Mouse (Mus musculus) liver, embryonic 11.5 days (tissue): Measurements from ENCODE around the gene Ggact. TPM values are rescaled to one million over a fixed set of nuclear protein-coding genes. Genes with fewer than 3 reads are reported as not detected.

Source experiments
- ATAC-seq: fragments of 200-750 bp; cut with Nextera tagmentation; replicated peaks from 2 replicates; pipeline ENCODE4 v1.8.0; 2017; ENCODE audit warnings: moderate number of reproducible peaks, mild to moderate bottlenecking, moderate TSS enrichment, moderate library complexity; ENCODE audit not compliant: low FRiP score
- DNase-seq: peaks from one replicate; pipeline ENCODE4 v3.0.0-alpha.2; 2017; ENCODE audit warnings: low spot score
- H3K27ac ChIP-seq: fragments of 300-500 bp; sonication (generic); 2 replicates; pipeline ENCODE4 v1.5.1; 2014; ENCODE audit warnings: mild to moderate bottlenecking, low read depth, low read length, control low read depth
- H3K27me3 ChIP-seq: fragments of 300-500 bp; sonication (generic); replicated peaks from 2 replicates; pipeline ENCODE4 v1.6.1; 2014; ENCODE audit warnings: low read length, mixed read lengths; ENCODE audit not compliant: control insufficient read depth, insufficient read depth
- H3K36me3 ChIP-seq: fragments of 300-500 bp; sonication (generic); 2 replicates; pipeline ENCODE4 v1.6.1; 2014; ENCODE audit warnings: mild to moderate bottlenecking, low read length, moderate library complexity, mixed read lengths; ENCODE audit not compliant: control insufficient read depth, insufficient read depth
- H3K4me1 ChIP-seq: fragments of 300-500 bp; sonication (generic); replicated peaks from 2 replicates; pipeline ENCODE4 v1.6.1; 2014; ENCODE audit warnings: low read length, mixed read lengths; ENCODE audit not compliant: control insufficient read depth, insufficient read depth
- H3K4me2 ChIP-seq: fragments of 300-500 bp; sonication (generic); 2 replicates; pipeline ENCODE4 v1.6.1; 2014; ENCODE audit warnings: mild to moderate bottlenecking, control low read depth, moderate library complexity
- H3K4me3 ChIP-seq: fragments of 300-500 bp; sonication (generic); 2 replicates; pipeline ENCODE4 v1.5.1; 2014; ENCODE audit warnings: low read depth, low read length, control low read depth
- H3K9ac ChIP-seq: fragments of 300-500 bp; sonication (generic); 2 replicates; pipeline ENCODE4 v1.6.1; 2014; ENCODE audit warnings: low read depth, low read length, control low read depth
- H3K9me3 ChIP-seq: fragments of 300-500 bp; sonication (generic); 2 replicates; pipeline ENCODE4 v1.6.1; 2016; ENCODE audit warnings: low read length, inconsistent platforms, mixed read lengths; ENCODE audit not compliant: control insufficient read depth
- WGBS: fragments of 180-500 bp; shearing (Covaris S2); extraction: QIAGEN DNeasy Blood & Tissue Kit; methylation state at CpG from one replicate; pipeline ENCODE4 v1.1.7; 2014; 5-methylcytosine and 5-hydroxymethylcytosine counted together
- polyA plus RNA-seq: library from polyadenylated mRNA; unstranded; fragments of >200 nt; fragmentation: Nextera tagmentation; extraction: Ambion mirVana; gene quantifications from 2 replicates; pipeline ENCODE4 v1.2.1, GENCODE M21; 2014

Ggact gene
- polyA plus RNA-seq, 1 experiment from 2014 or later, result 18.8 TPM

DNA sequence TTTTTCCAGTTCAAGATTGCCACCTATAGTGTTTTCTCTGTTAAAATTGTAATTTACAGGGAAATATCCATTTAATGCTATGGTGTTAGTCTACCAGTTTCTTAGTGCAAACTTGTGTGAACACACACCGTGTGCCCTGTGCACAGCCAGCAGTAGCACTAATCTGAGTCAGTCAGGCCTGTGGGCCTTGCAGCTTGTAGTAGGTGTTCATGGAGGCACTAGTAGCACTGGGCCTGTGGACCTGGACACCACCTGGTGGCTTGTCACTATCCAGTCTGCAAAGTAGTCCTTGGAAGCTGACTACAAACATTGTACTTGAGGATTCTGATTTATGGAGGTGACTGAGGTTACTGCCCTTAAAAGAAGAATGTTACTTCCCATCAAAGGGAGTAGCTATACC, 78.8 kb downstream of the Ggact start:
- no peak overlapping the region for H3K27ac ChIP-seq
- H3K4me1 ChIP-seq, result no peaks in the 10 kb centered on the region
- no peak for ATAC-seq
- no peak overlapping the region for H3K9ac ChIP-seq
- WGBS, result 97% methylated on average over 1 of the region's 1 CpGs
- DNase-seq, result no peak
- no peaks in the 10 kb centered on the region for H3K36me3 ChIP-seq
- H3K4me2 ChIP-seq, result no peak overlapping the region
- H3K9me3 ChIP-seq, result no peaks in the 10 kb centered on the region
- no peaks in the 10 kb centered on the region for H3K27me3 ChIP-seq
- no peak overlapping the region for H3K4me3 ChIP-seq

GRCm38 (mm10) chr14:122833666-122834065, 79.9 kb downstream of the Ggact start:
- ATAC-seq, result no peak
- 74% methylated on average over 3 of the region's 3 CpGs for WGBS
- H3K4me1 ChIP-seq, result no peaks in the 10 kb centered on the region

DNA sequence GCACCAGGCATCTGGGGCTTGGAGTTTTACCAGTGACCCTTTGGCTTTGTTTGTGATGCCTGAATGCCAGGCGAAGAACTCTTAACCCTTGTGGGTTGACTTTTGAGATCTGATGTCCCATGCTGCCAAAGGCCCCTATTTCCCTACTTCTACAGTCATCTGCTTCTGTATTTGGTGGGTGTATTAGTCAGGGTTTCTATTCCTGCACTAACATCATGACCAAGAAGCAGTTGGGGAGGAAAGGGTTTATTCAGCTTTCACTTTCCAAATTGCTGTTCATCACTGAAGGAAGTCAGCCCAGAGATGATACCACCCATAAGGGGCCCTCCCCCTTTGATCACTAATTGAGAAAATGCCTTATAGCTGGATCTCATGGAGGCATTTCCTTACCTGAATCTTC, 83.1 kb downstream of the Ggact start:
- Histone ChIP-seq H3K4me2 (no peak overlapping the region), H3K4me3 (no peak overlapping the region), H3K9ac (no peak overlapping the region), H3K9me3 (no peaks in the 10 kb centered on the region), H3K27me3 (no peaks in the 10 kb centered on the region), H3K36me3 (no peaks in the 10 kb centered on the region), H3K27ac (no peak overlapping the region), H3K4me1 (no peaks in the 10 kb centered on the region)
- DNase-seq (no peak), ATAC-seq (no peak)
- WGBS, result 85% methylated on average over 1 of the region's 1 CpGs

More at GRCm38 (mm10) chr14:122833666-122834065, 79.9 kb downstream of the Ggact start:
- Histone ChIP-seq H3K4me2 (no peak overlapping the region), H3K9ac (no peak overlapping the region), H3K36me3 (no peaks in the 10 kb centered on the region), H3K4me3 (no peak overlapping the region), H3K27ac (no peak overlapping the region), H3K27me3 (no peaks in the 10 kb centered on the region), H3K9me3 (no peaks in the 10 kb centered on the region)
- DNase-seq, result no peak

- Histone ChIP-seq H3K27me3 (no peaks in the 10 kb centered on the region), H3K9ac (no peak overlapping the region), H3K4me3 (no peak overlapping the region), H3K4me2 (no peak overlapping the region), H3K9me3 (no peaks in the 10 kb centered on the region), H3K4me1 (no peaks in the 10 kb centered on the region), H3K27ac (no peak overlapping the region), H3K36me3 (no peaks in the 10 kb centered on the region)
- WGBS, result 92% methylated on average over 2 of the region's 2 CpGs
- ATAC-seq, result peak; percentile 34; the same call in 1 of the 2 replicates
- DNase-seq, result no peak
These were observed 88.1 kb downstream of the Ggact start for GRCm38 (mm10) chr14:122825464-122825863.

GRCm38 (mm10) chr14:122823791-122824190, 89.8 kb downstream of the Ggact start:
- no peak for ATAC-seq
- WGBS, result 57% methylated on average over 2 of the region's 2 CpGs
- no peak overlapping the region for H3K4me2 ChIP-seq
- no peaks in the 10 kb centered on the region for H3K4me1 ChIP-seq
- H3K4me3 ChIP-seq, result no peak overlapping the region
- no peak for DNase-seq
- H3K9me3 ChIP-seq, result no peaks in the 10 kb centered on the region
- H3K27ac ChIP-seq, result no peak overlapping the region
- no peaks in the 10 kb centered on the region for H3K27me3 ChIP-seq
- H3K36me3 ChIP-seq, result no peaks in the 10 kb centered on the region
- H3K9ac ChIP-seq, result no peak overlapping the region

DNA sequence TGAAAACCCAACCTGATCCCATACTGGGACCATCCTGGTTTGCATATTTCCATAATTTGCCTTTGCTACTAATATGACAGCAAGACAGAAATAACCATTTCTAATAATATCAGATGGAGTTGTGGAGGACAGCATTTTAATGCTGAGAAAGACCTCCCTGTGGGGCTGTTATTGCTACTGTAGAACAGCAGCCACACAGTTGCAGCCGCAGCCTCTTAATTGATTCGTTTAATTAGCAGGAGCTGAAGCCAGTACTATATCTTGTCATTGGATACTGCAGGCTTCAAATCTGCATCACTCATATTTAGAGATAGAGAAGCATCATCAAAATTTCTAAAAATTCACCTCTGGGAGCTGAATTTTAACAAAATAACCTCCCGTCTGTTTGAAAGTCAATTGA, 92.6 kb downstream of the Ggact start:
- H3K27me3 ChIP-seq, result no peaks in the 10 kb centered on the region
- no peaks in the 10 kb centered on the region for H3K36me3 ChIP-seq
- no peaks in the 10 kb centered on the region for H3K9me3 ChIP-seq
- H3K4me3 ChIP-seq, result no peak overlapping the region
- H3K27ac ChIP-seq, result no peak overlapping the region
- H3K9ac ChIP-seq, result no peak overlapping the region
- no peak for DNase-seq
- no peak overlapping the region for H3K4me2 ChIP-seq
- whole genome bisulfite sequencing, result 89% methylated on average over 3 of the region's 3 CpGs
- H3K4me1 ChIP-seq, result no peaks in the 10 kb centered on the region
- ATAC-seq, result no peak

GRCm38 (mm10) chr14:122800296-122800695, 113.3 kb downstream of the Ggact start:
- Histone ChIP-seq H3K36me3 (no peaks in the 10 kb centered on the region), H3K27ac (no peak overlapping the region), H3K9ac (no peak overlapping the region), H3K4me3 (no peak overlapping the region), H3K4me1 (no peaks in the 10 kb centered on the region), H3K4me2 (no peak overlapping the region), H3K9me3 (no peaks in the 10 kb centered on the region), H3K27me3 (no peaks in the 10 kb centered on the region)
- WGBS, result 81% methylated on average over 4 of the region's 4 CpGs
- ATAC-seq, result no peak
- DNase-seq, result no peak

GRCm38 (mm10) chr14:122793368-122793767, 120.2 kb downstream of the Ggact start:
- Histone ChIP-seq H3K27ac (no peak overlapping the region), H3K9me3 (no peaks in the 10 kb centered on the region), H3K4me3 (no peak overlapping the region), H3K4me2 (no peak overlapping the region), H3K9ac (no peak overlapping the region), H3K4me1 (no peaks in the 10 kb centered on the region), H3K36me3 (no peaks in the 10 kb centered on the region), H3K27me3 (no peaks in the 10 kb centered on the region)
- DNase-seq (no peak), ATAC-seq (no peak)
- 84% methylated on average over 4 of the region's 4 CpGs for WGBS

GRCm38 (mm10) chr14:122790111-122790510, 123.4 kb downstream of the Ggact start:
- Histone ChIP-seq H3K27ac (no peak overlapping the region), H3K9me3 (no peaks in the 10 kb centered on the region), H3K4me1 (no peaks in the 10 kb centered on the region), H3K27me3 (no peaks in the 10 kb centered on the region), H3K36me3 (no peaks in the 10 kb centered on the region), H3K4me3 (no peak overlapping the region), H3K9ac (no peak overlapping the region), H3K4me2 (no peak overlapping the region)
- 74% methylated on average over 7 of the region's 7 CpGs for WGBS
- ATAC-seq (no peak), DNase-seq (no peak)
